Mouse (Mus musculus) brown adipose tissue, adult 24 weeks (tissue): ENCODE results near the gene Lsm2. TPM values are rescaled to one million over a fixed set of nuclear protein-coding genes. Genes with fewer than 3 reads are reported as not detected.
"Not testable (repeated sequence)": the region's sequence is repeated elsewhere in the genome, so short reads cannot be mapped to it uniquely, and the experiment has no call there.

Experiments
- H3K27ac ChIP-seq: fragments of 200-500 bp; replicated peaks from 2 replicates; pipeline ENCODE4 v1.5.1; 2012; ENCODE audit warnings: low read depth, mild to moderate bottlenecking, low read length
- H3K4me1 ChIP-seq: fragments of 200-500 bp; 2 replicates; pipeline ENCODE4 v1.6.1; 2012; ENCODE audit warnings: low read length, mixed read lengths; ENCODE audit not compliant: control insufficient read depth, insufficient read depth, insufficient read length
- H3K4me3 ChIP-seq: fragments of 200-500 bp; 2 replicates; pipeline ENCODE4 v1.5.1; 2012; ENCODE audit warnings: low read depth, mild to moderate bottlenecking, low read length, moderate library complexity; ENCODE audit not compliant: insufficient read depth
- polyA plus RNA-seq: library from polyadenylated mRNA; stranded (reverse); fragments of >200 nt; gene quantifications from 2 replicates; pipeline ENCODE4 v1.2.4, GENCODE M21; 2012; ENCODE audit not compliant: missing spikeins, insufficient read depth, insufficient read length

Lsm2 gene
- polyA plus RNA-seq, 1 experiment, result 22.4 TPM

GRCm38 (mm10) chr17:34951636-34952377 lies 29.9 kb upstream of the Lsm2 start:
- Histone ChIP-seq H3K4me1 (no peaks in the 10 kb centered on the region), H3K27ac (peak overlapping the region; percentile 73), H3K4me3 (peak overlapping the region; percentile 98)

GRCm38 (mm10) chr17:34952378-34953040 lies 29.2 kb upstream of the Lsm2 start:
- peak overlapping the region; percentile 98 for H3K4me3 ChIP-seq
- H3K4me1 ChIP-seq, result no peaks in the 10 kb centered on the region; the same call in 1 of the 2 replicates

GRCm38 (mm10) chr17:34953258-34953657 lies 28.4 kb upstream of the Lsm2 start:
- Histone ChIP-seq H3K27ac (no peak overlapping the region), H3K4me1 (no peaks in the 10 kb centered on the region; the same call in 1 of the 2 replicates), H3K4me3 (no peak overlapping the region)

More at GRCm38 (mm10) chr17:34952378-34953040, 29.2 kb upstream of the Lsm2 start:
- H3K27ac ChIP-seq, result peak overlapping the region; percentile 80

- Histone ChIP-seq H3K4me1 (no peaks in the 10 kb centered on the region; the same call in 1 of the 2 replicates), H3K4me3 (no peak overlapping the region), H3K27ac (no peak overlapping the region)
Measured at GRCm38 (mm10) chr17:34953904-34954303, 27.8 kb upstream of the Lsm2 start.

GRCm38 (mm10) chr17:34954831-34955230 lies 26.8 kb upstream of the Lsm2 start:
- H3K27ac ChIP-seq, result no peak overlapping the region
- H3K4me3 ChIP-seq, result no peak overlapping the region
- no peaks in the 10 kb centered on the region; the same call in 1 of the 2 replicates for H3K4me1 ChIP-seq

GRCm38 (mm10) chr17:34955884-34956283 lies 25.8 kb upstream of the Lsm2 start:
- no peak overlapping the region for H3K4me3 ChIP-seq
- no peaks in the 10 kb centered on the region; the same call in 1 of the 2 replicates for H3K4me1 ChIP-seq
- H3K27ac ChIP-seq, result no peak overlapping the region

GRCm38 (mm10) chr17:34956340-34956739 lies 25.3 kb upstream of the Lsm2 start:
- Histone ChIP-seq H3K4me3 (no peak overlapping the region), H3K27ac (no peak overlapping the region), H3K4me1 (no peaks in the 10 kb centered on the region; the same call in 1 of the 2 replicates)

- peak overlapping the region; percentile 27; the same call in 1 of the 2 replicates for H3K4me3 ChIP-seq
- H3K4me1 ChIP-seq, result not testable (repeated sequence)
Measured at GRCm38 (mm10) chr17:34957291-34957690, 24.4 kb upstream of the Lsm2 start.

GRCm38 (mm10) chr17:34957966-34958365 lies 23.7 kb upstream of the Lsm2 start:
- H3K4me3 ChIP-seq, H3K4me1 ChIP-seq, H3K27ac ChIP-seq: not testable (repeated sequence)

More at GRCm38 (mm10) chr17:34957291-34957690, 24.4 kb upstream of the Lsm2 start:
- H3K27ac ChIP-seq, result not testable (repeated sequence)

- H3K27ac ChIP-seq, H3K4me1 ChIP-seq: not testable (repeated sequence)
- H3K4me3 ChIP-seq, result peak overlapping the region; percentile 61
Measured at GRCm38 (mm10) chr17:34958734-34959129, 22.9 kb upstream of the Lsm2 start.

GRCm38 (mm10) chr17:34959130-34959778 lies 22.4 kb upstream of the Lsm2 start, which contains the start of gene Hspa1b:
Gene Hspa1b, minus strand, starts transcription at chr17:34959238.
- Histone ChIP-seq H3K27ac (peak within 1 kb of the TSS; percentile 100), H3K4me3 (peak within 1 kb of the TSS; percentile 98)
- not testable (repeated sequence) for H3K4me1 ChIP-seq

- H3K27ac ChIP-seq, result peak overlapping the region; percentile 100
- no peaks in the 10 kb centered on the region; the same call in 1 of the 2 replicates for H3K4me1 ChIP-seq
- peak overlapping the region; percentile 98 for H3K4me3 ChIP-seq
Measured at GRCm38 (mm10) chr17:34959881-34960515, 21.7 kb upstream of the Lsm2 start.

GRCm38 (mm10) chr17:34960702-34961493 lies 20.8 kb upstream of the Lsm2 start:
- H3K4me3 ChIP-seq, result no peak overlapping the region
- H3K4me1 ChIP-seq, result no peaks in the 10 kb centered on the region; the same call in 1 of the 2 replicates
- peak overlapping the region; percentile 54 for H3K27ac ChIP-seq

- H3K4me3 ChIP-seq, result no peak overlapping the region
- H3K27ac ChIP-seq, result peak overlapping the region; percentile 68
- no peaks in the 10 kb centered on the region; the same call in 1 of the 2 replicates for H3K4me1 ChIP-seq
Measured at GRCm38 (mm10) chr17:34962125-34962524, 19.5 kb upstream of the Lsm2 start.
